Mouse (Mus musculus) lung, adult 18-20 months (tissue): ENCODE results near the gene Pold4.

Experiments used
- DNase-seq, 2 experiments: peaks; one replicate each; pipeline ENCODE4 v3.0.0; 2022; ENCODE audit warnings: mixed read lengths in 2 of 2

Gene Pold4

DNA sequence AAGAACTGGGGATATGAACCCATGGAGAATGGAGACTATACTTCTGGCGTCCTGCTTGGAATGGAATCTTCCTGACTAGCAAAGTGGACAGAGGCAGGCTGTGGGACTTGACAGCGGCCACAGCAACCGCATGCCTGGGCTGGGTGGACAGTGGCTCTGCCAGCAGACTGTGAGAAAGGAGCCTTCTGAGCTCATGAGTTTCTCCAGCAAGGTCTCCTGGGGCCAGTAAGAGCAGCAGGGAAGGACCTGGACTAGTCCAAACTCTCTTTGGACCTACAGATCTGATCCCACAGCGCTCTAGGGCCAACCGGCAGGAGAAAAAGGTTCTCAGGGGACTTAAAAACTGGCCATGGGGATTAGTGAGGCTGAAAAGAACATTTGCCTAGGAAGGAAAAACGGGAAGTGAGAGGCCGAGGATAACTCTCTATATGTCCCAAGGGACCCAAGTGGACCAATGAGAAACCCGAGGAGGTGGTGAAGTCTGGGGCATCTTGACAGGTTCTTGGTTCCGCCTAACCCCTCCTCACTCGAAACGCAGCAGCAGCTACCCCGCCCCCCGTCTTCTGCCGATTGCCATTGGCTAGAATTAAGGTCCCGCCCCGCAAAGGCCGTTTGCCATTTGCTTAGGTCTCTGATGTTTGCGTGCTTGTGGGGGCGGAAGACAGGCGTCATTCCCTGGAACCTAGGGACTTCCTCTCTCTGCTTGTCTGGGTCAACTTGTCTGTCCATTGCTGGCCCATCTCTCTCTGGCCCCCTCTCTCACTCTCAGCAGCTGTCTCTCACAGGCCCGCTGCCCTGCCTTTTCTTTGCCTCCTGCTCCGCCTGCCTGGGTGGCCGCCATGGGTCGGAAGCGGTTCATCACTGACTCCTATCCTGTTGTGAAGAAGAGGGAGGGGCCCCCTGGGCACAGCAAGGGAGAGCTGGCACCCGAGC, at the start of gene Pold4:
Gene Pold4 (plus strand): TSS at position 647 of the 933 bp plus-strand sequence.
- peak; percentile 99 for DNase-seq

- DNase-seq: no peak
Observed at GRCm38 (mm10) chr19:4183689-4184088, 48.0 kb upstream of the Pold4 start.

GRCm38 (mm10) chr19:4184976-4185975, 46.4 kb upstream of the Pold4 start:
- no peak for DNase-seq

DNA sequence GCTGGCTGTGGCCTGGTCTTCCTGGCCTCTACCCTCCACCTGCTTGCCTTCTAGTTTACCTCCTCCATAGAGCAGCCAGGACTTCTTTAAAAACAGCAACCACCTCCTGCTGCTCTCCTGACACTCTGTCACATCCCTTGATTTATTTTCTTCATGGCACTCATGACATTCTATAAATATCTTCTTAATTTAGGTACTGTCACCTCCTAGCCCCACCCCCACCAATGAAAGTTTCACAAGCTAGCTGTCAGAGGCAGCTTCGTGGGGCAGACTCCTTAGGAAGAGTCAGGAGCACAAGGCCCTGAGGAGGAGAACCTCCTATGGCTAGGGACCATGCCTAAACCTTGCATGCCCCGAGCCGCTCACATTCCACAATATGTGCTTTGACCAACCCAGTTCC, 44.4 kb upstream of the Pold4 start:
- DNase-seq: no peak

DNA sequence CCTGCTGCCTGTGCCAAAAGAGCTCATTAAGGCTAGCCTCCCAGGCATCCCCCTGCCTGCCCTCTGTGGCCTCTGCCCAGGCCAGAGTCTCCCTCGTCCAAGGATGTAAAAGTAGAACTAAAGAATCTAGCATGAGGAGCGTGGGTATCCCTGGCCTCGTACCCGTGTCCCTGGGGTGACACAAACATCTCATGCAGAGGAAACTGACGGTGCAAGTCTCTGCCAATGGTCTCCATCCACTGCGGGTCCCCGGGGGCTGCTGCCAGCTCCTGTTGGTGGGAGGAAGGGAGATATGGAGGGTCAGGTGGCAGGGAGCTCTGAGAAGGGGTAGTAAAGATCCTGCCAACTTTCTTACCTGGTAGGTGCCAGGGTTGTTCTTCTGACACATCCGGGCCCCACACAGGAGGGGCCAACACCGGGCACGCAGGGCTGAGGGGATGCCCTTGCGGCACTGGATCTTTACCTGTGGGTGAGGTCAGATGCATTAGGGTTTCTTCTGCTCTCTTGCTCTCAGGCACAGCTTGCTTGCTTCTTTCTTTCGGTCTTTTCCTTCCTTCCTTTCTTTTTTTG, 42.6 kb upstream of the Pold4 start:
- no peak for DNase-seq

- DNase-seq: peak; percentile 66
Observed at GRCm38 (mm10) chr19:4190831-4191334, 40.8 kb upstream of the Pold4 start, which contains the start of gene Tbc1d10c. Gene Tbc1d10c (minus strand): TSS chr19:4191284.

DNA sequence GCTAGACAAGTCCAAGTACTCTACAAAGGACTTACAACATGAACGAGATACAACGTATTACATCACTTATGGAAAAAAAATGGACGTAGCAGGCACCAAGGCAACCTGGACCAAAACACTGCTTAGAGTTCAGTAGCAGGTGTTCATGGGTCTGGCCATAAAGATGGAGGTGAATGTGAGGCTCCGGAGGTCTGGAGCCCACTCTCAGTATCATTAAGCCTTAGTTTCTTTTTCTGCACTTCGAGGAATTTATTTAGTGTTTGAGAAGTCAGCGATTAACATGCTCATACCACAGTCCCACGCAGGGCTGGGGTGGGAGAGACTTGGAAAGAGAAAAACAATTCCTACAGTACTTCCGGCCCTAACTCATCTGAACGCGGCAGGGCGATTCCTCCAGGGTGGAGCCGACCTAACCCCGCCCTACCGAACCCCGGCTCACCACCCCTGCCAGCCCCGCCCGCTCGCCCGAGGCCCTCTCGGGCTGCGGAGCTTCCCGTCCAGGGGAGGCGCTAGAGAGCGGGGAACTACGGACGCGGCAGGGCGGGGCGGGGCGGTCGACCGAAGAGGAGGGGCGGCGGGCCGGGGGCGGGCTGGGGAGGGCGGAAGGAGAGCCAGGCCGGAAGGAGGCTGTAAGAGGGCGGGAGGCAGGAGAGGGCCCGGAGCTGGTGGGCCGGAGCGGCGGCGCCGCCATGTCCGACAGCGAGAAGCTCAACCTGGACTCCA, 40.0 kb upstream of the Pold4 start, which contains the start of gene Ppp1ca:
Gene Ppp1ca (plus strand): TSS at position 538 of the 723 bp plus-strand sequence.
- DNase-seq: peak; percentile 94 to 96

DNA sequence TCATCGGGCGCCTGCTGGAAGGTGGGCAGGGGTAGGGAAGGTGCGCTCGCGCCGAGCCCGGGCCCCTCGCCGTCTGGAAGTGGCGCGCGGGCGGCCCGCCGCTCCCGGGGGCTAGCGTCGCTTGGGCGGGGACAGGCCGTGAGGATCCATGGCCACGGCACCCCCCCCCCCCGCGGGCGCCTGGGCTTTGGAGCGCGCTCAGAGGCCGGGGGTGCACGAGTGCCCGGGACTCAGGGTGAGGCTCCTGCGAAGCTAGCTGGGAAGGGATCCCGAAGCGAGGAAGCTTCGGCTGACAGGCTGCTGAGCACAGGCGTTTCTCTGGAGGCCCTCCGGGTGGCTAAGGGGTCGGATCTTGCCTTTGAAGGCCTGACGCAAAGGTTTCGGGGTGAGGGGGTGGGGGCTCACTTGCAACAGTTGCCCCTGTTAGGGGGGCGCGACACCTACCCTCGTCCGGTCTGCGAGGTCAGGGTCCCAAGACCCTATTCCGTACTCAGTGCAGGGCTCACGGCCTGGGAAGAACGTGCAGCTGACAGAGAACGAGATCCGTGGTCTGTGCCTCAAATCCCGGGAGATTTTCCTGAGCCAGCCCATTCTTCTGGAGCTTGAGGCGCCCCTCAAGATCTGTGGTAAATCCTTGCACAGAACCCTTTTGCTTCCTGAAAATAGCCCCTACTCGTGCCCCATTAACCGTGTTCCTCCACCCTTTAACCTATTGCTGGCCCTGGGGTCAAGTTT, 39.3 kb upstream of the Pold4 start:
- no peak for DNase-seq

DNA sequence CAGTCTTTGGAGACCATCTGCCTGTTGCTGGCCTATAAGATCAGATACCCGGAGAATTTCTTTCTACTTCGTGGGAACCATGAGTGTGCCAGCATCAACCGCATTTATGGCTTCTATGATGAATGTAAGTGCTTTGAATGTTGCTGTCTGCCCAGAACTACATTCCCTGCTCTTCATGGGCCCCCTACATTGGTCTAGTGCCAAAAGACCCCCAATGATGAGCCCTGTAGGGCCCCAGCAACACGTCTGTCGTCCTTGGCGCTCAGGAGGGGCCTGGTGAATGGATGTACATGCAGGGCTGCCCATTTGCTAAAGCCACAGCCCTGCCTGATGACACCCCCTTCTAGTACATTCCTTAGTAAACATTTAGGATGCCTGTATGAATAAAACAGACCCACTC, 38.6 kb upstream of the Pold4 start:
- DNase-seq: no peak

GRCm38 (mm10) chr19:4194021-4194724, 37.5 kb upstream of the Pold4 start:
- no peak for DNase-seq

- no peak for DNase-seq
Observed at GRCm38 (mm10) chr19:4194776-4195650, 36.7 kb upstream of the Pold4 start.

- no peak for DNase-seq
Observed at GRCm38 (mm10) chr19:4196048-4196447, 35.7 kb upstream of the Pold4 start.

DNA sequence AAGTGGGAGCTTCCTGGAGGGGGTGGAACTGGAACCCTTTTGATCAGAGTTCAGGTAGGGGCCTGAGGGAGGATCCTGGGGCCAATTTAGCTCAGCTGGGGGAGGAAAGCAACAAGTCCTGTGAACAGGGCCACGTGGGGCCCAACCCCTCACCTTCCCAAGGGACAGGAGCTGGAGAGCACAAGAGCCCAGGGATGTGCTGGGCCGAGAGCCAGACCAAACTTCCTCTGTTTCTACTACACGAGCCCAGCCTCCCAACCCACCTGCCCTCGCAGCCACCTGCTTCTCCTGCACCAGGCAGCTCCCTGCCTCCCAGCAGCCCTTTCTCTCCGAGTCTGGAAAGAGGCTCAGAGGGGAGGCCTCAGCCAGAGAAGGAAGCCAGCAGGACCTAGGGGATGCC, 35.2 kb upstream of the Pold4 start:
- no peak for DNase-seq

GRCm38 (mm10) chr19:4197180-4197579, 34.5 kb upstream of the Pold4 start:
- no peak for DNase-seq

- peak; percentile 98 to 99 for DNase-seq
Observed at GRCm38 (mm10) chr19:4201291-4201909, 30.3 kb upstream of the Pold4 start, which contains the start of gene Rad9a. Gene Rad9a (minus strand): TSS chr19:4201662.

GRCm38 (mm10) chr19:4202149-4202548, 29.6 kb upstream of the Pold4 start:
- DNase-seq: no peak

DNA sequence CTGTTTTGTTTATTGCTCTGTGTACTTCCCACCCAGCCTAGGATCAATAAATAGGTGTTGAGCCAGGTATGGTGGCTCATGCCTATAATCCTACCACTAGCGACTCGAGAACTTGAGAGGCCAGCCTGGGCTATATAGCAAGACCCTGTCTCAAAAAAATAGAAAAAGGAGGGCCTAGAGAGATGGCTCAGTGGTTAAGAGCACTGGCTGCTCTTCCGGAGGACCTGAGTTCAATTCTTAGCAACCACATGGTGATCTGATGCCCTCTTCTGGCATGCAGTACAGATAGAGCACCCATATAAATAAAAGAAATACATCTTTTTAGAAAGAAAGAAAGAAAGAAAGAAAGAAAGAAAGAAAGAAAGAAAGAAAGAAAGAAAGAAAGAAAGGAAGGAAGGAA, 28.6 kb upstream of the Pold4 start:
- no peak for DNase-seq

DNA sequence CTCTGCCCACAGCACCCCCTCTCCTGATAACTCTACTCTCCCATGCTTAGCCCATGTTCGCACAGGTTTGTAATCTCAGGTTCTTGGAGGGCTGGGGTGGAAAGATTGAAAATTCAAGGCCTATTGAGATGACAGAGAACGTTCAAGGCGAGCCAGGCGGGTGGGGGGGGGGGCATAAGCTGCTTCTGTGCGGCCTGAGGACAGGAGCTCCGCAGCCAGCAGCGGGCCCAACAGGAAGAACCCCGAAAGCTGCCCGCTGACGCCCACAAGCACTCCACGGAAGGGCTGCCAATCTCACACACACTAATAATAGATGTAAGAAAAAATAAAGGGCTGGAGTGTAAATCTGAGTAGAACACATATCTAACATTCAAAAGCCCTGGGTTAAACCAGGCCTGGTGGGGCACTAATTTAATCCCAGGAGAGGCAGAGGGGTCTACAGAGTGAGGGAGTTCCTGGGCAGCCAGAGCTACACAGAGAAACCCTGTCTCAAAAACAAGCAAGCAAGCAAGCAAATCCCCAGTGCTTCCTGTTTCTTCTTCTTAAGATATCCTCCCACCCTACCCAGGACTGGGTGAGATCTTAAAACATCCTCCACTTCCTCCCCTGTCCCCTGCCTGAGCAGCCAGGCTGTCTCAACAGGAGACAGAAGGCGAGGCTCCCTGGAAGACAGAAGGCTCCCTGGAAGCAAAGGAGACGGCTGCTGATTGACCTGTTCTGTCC, 27.9 kb upstream of the Pold4 start:
- DNase-seq: no peak
